Mouse (Mus musculus) lung, postnatal 0 days (tissue): ENCODE measurements around the gene Mas1. TPM values are rescaled to one million over a fixed set of nuclear protein-coding genes. Genes with fewer than 3 reads are reported as not detected.

Experiments used
- ATAC-seq: fragments of 200-750 bp; cut with Nextera tagmentation; 2 replicates; pipeline ENCODE4 v1.8.0; 2017; ENCODE audit warnings: moderate library complexity
- DNase-seq: peaks from one replicate; pipeline ENCODE4 v3.0.0-alpha.2; 2016; ENCODE audit warnings: low spot score
- H3K27ac ChIP-seq: fragments of 300-500 bp; sonication (generic); 2 replicates; pipeline ENCODE4 v1.5.1; 2014; ENCODE audit warnings: antibody characterized with exemption, mild to moderate bottlenecking, low read length, mixed read lengths
- H3K27me3 ChIP-seq: fragments of 300-500 bp; sonication (generic); replicated peaks from 2 replicates; pipeline ENCODE4 v1.6.1; 2014; ENCODE audit warnings: low read length, mixed read lengths; ENCODE audit not compliant: insufficient read depth
- H3K36me3 ChIP-seq: fragments of 300-500 bp; sonication (generic); 2 replicates; pipeline ENCODE4 v1.6.1; 2014; ENCODE audit warnings: low read length, mixed read lengths; ENCODE audit not compliant: insufficient read depth
- H3K4me1 ChIP-seq: fragments of 300-500 bp; sonication (generic); 2 replicates; pipeline ENCODE4 v1.6.1; 2014; ENCODE audit warnings: antibody characterized with exemption, low read depth, low read length, mixed read lengths; ENCODE audit not compliant: insufficient read depth
- H3K4me2 ChIP-seq: fragments of 300-500 bp; sonication (generic); replicated peaks from 2 replicates; pipeline ENCODE4 v1.6.1; 2014; ENCODE audit warnings: low read depth, mild to moderate bottlenecking, low read length, moderate library complexity, mixed read lengths
- H3K4me3 ChIP-seq: fragments of 300-500 bp; sonication (generic); 2 replicates; pipeline ENCODE4 v1.5.1; 2014; ENCODE audit warnings: low read depth, low read length
- H3K9ac ChIP-seq: fragments of 300-500 bp; sonication (generic); replicated peaks from 2 replicates; pipeline ENCODE4 v1.6.1; 2014; ENCODE audit warnings: low read depth, mild to moderate bottlenecking
- H3K9me3 ChIP-seq: fragments of 300-500 bp; sonication (generic); 2 replicates; pipeline ENCODE4 v1.6.1; 2016; ENCODE audit warnings: low read length, mixed read lengths
- CTCF ChIP-seq: IDR thresholded peaks from 2 replicates; pipeline ENCODE4 v1.5.1; 2016; ENCODE audit warnings: antibody characterized with exemption, mild to moderate bottlenecking
- EP300 ChIP-seq: IDR thresholded peaks from 2 replicates; pipeline ENCODE4 v1.6.1; 2016; ENCODE audit warnings: antibody characterized with exemption, mild to moderate bottlenecking, control low read depth
- WGBS: fragments of 180-500 bp; shearing (Covaris S2); extraction: QIAGEN DNeasy Blood & Tissue Kit; methylation state at CpG from one replicate; pipeline ENCODE4 v1.1.7; 2014; 5-methylcytosine and 5-hydroxymethylcytosine counted together
- polyA plus RNA-seq: library from polyadenylated mRNA; unstranded; fragments of >200 nt; fragmentation: Nextera tagmentation; extraction: Ambion mirVana; gene quantifications from 2 replicates; pipeline ENCODE4 v1.2.1, GENCODE M21; 2015

Mas1 gene
- polyA plus RNA-seq, 1 experiment from 2014 or later: 0.14 TPM

- Histone ChIP-seq H3K4me2 (no peak overlapping the region), H3K4me1 (no peaks in the 10 kb centered on the region), H3K9ac (no peak overlapping the region), H3K4me3 (no peak overlapping the region), H3K9me3 (no peaks in the 10 kb centered on the region), H3K27me3 (no peaks in the 10 kb centered on the region), H3K36me3 (no peaks in the 10 kb centered on the region), H3K27ac (no peak overlapping the region)
- TF ChIP-seq EP300: no peak
- no peak for TF ChIP-seq CTCF
- DNase-seq: no peak
- ATAC-seq: no peak
- 65% methylated on average over 8 of the region's 8 CpGs for WGBS
These were observed 8.9 kb downstream of the Mas1 start for GRCm38 (mm10) chr17:12859006-12859520.

GRCm38 (mm10) chr17:12858072-12858471 lies 9.9 kb downstream of the Mas1 start:
- DNase-seq (peak; percentile 44), ATAC-seq (no peak)
- H3K4me2 ChIP-seq: no peak overlapping the region
- H3K4me1 ChIP-seq: no peaks in the 10 kb centered on the region
- no peaks in the 10 kb centered on the region for H3K36me3 ChIP-seq
- WGBS: 38% methylated on average over 4 of the region's 4 CpGs
- H3K9ac ChIP-seq: no peak overlapping the region
- TF ChIP-seq EP300: no peak
- TF ChIP-seq CTCF: peak; percentile 52
- no peak overlapping the region for H3K4me3 ChIP-seq
- H3K27ac ChIP-seq: no peak overlapping the region
- no peaks in the 10 kb centered on the region for H3K27me3 ChIP-seq
- no peaks in the 10 kb centered on the region for H3K9me3 ChIP-seq

GRCm38 (mm10) chr17:12857395-12857794 lies 10.5 kb downstream of the Mas1 start:
- H3K4me2 ChIP-seq: no peak overlapping the region
- no peak overlapping the region for H3K4me3 ChIP-seq
- TF ChIP-seq CTCF (no peak), EP300 (no peak)
- no peaks in the 10 kb centered on the region for H3K9me3 ChIP-seq
- no peak overlapping the region for H3K27ac ChIP-seq
- H3K36me3 ChIP-seq: no peaks in the 10 kb centered on the region
- H3K4me1 ChIP-seq: no peaks in the 10 kb centered on the region
- ATAC-seq: no peak
- DNase-seq: no peak
- 20% methylated on average over 3 of the region's 3 CpGs for WGBS
- no peak overlapping the region for H3K9ac ChIP-seq
- no peaks in the 10 kb centered on the region for H3K27me3 ChIP-seq

GRCm38 (mm10) chr17:12854386-12854785 lies 13.6 kb downstream of the Mas1 start:
- no peak for DNase-seq
- H3K4me2 ChIP-seq: no peak overlapping the region
- TF ChIP-seq CTCF: no peak
- no peak for TF ChIP-seq EP300
- no peaks in the 10 kb centered on the region for H3K36me3 ChIP-seq
- no peaks in the 10 kb centered on the region for H3K4me1 ChIP-seq
- H3K4me3 ChIP-seq: no peak overlapping the region
- H3K9ac ChIP-seq: no peak overlapping the region
- no peak overlapping the region for H3K27ac ChIP-seq
- ATAC-seq: no peak
- H3K9me3 ChIP-seq: no peaks in the 10 kb centered on the region
- 91% methylated on average over 11 of the region's 11 CpGs for WGBS
- no peaks in the 10 kb centered on the region for H3K27me3 ChIP-seq

GRCm38 (mm10) chr17:12853821-12854220 lies 14.1 kb downstream of the Mas1 start:
- 78% methylated on average over 2 of the region's 2 CpGs for WGBS
- no peak for TF ChIP-seq EP300

DNA sequence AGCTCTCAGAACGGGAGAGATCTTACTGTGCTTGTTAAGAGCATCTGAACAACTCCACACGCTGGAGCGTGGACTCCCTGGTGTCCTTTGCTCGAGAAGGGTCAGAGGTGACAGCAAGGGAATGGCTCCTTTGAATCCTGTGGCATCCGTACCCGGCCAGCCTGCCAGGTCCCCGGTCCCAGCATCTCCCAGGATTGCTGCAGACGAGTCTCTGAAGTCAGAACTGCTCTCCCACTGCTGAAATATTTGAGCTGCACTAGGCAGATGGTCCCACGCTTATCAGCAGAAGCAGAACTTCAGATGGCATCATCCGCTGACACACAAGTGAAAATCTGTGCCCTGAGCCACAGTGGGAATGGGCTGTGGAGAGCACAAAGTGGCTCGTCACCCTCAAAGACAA lies 16.3 kb downstream of the Mas1 start:
- ATAC-seq (no peak), DNase-seq (no peak)
- H3K9ac ChIP-seq: no peak overlapping the region
- H3K9me3 ChIP-seq: no peaks in the 10 kb centered on the region
- 77% methylated on average over 11 of the region's 11 CpGs for WGBS
- H3K4me3 ChIP-seq: no peak overlapping the region
- no peak overlapping the region for H3K27ac ChIP-seq
- H3K4me2 ChIP-seq: no peak overlapping the region
- no peaks in the 10 kb centered on the region for H3K4me1 ChIP-seq
- H3K36me3 ChIP-seq: no peaks in the 10 kb centered on the region
- TF ChIP-seq CTCF (no peak), EP300 (no peak)
- no peaks in the 10 kb centered on the region for H3K27me3 ChIP-seq

More at GRCm38 (mm10) chr17:12853821-12854220, 14.1 kb downstream of the Mas1 start:
- H3K4me3 ChIP-seq: no peak overlapping the region
- H3K27me3 ChIP-seq: no peaks in the 10 kb centered on the region
- H3K4me2 ChIP-seq: no peak overlapping the region
- H3K4me1 ChIP-seq: no peaks in the 10 kb centered on the region
- ATAC-seq: no peak
- H3K27ac ChIP-seq: no peak overlapping the region
- H3K36me3 ChIP-seq: no peaks in the 10 kb centered on the region
- H3K9ac ChIP-seq: no peak overlapping the region
- no peak for DNase-seq
- no peaks in the 10 kb centered on the region for H3K9me3 ChIP-seq

DNA sequence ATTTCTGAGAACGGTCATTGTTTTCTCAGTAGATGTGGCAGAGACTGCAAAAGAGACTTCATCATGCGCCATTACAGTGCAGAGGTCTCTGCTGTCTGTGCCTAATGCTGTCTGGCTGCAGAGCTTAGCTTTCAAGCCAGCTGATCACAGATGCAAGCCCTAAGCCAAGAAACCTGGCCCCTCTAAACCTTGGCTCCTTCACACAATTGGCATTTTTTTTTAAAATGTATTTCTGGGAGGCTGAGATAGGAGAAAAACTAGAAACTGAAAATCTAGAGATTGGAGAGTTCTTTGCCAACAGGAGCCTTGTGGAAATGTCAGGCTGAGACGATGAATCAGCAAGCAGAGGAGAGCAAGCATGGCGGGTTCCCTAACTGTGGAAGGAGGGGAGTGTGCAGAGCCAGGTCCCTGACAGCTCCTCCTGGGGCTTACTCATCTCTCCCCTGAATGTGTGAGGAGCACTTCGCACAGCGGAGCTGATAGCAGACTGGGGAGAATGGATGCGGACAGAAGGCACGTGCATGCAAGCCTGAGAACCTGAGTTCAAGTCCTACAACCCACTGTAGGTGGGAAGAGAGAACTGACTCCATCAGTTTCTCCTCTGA lies 18.1 kb downstream of the Mas1 start:
- no peak for TF ChIP-seq EP300
- TF ChIP-seq CTCF: no peak
- 77% methylated on average over 8 of the region's 8 CpGs for WGBS
- no peak for ATAC-seq

More for the DNA sequence above, 18.1 kb downstream of the Mas1 start:
- no peaks in the 10 kb centered on the region for H3K9me3 ChIP-seq
- no peak overlapping the region for H3K4me3 ChIP-seq
- no peaks in the 10 kb centered on the region for H3K27me3 ChIP-seq
- no peaks in the 10 kb centered on the region for H3K4me1 ChIP-seq
- DNase-seq: no peak
- H3K9ac ChIP-seq: no peak overlapping the region
- H3K4me2 ChIP-seq: no peak overlapping the region
- no peak overlapping the region for H3K27ac ChIP-seq
- H3K36me3 ChIP-seq: no peaks in the 10 kb centered on the region
